Mouse (Mus musculus) heart, embryonic 10.5 days (tissue): ENCODE results near the gene Aatf. TPM values are rescaled to one million over a fixed set of nuclear protein-coding genes. Genes with fewer than 3 reads are reported as not detected.
A peak's percentile ranks its signal among the peaks of the same experiment; 100 is the strongest.

ENCODE experiments used
- DNase-seq: peaks from one replicate; pipeline ENCODE4 v3.0.0-alpha.2; 2017; ENCODE audit warnings: low spot score
- H3K27ac ChIP-seq: fragments of 300-500 bp; sonication (generic); 2 replicates; pipeline ENCODE4 v1.5.1; 2016; ENCODE audit warnings: mild to moderate bottlenecking
- H3K27me3 ChIP-seq: fragments of 300-500 bp; sonication (generic); 2 replicates; pipeline ENCODE4 v1.6.1; 2016; ENCODE audit warnings: mild to moderate bottlenecking; ENCODE audit not compliant: poor library complexity, insufficient read depth, severe bottlenecking
- H3K36me3 ChIP-seq: fragments of 300-500 bp; sonication (generic); 2 replicates; pipeline ENCODE4 v1.6.1; 2016; ENCODE audit warnings: mild to moderate bottlenecking, moderate library complexity
- H3K4me1 ChIP-seq: fragments of 300-500 bp; sonication (generic); 2 replicates; pipeline ENCODE4 v1.6.1; 2016; ENCODE audit warnings: mild to moderate bottlenecking
- H3K4me3 ChIP-seq: fragments of 300-500 bp; sonication (generic); 2 replicates; pipeline ENCODE4 v1.5.1; 2016; ENCODE audit warnings: mild to moderate bottlenecking, moderate library complexity
- H3K9me3 ChIP-seq: fragments of 300-500 bp; sonication (generic); 2 replicates; pipeline ENCODE4 v1.6.1; 2016; ENCODE audit warnings: mild to moderate bottlenecking, moderate library complexity
- WGBS: fragments of 180-500 bp; shearing (Covaris S2); methylation state at CpG from one replicate; pipeline ENCODE4 v1.1.7; 2016; 5-methylcytosine and 5-hydroxymethylcytosine counted together
- polyA plus RNA-seq: library from polyadenylated mRNA; unstranded; fragments of >200 nt; fragmentation: Nextera tagmentation; extraction: Ambion mirVana; gene quantifications from 2 replicates; pipeline ENCODE4 v1.2.1, GENCODE M21; 2016

Gene Aatf
- polyA plus RNA-seq, 1 experiment from 2014 or later = 45.3 TPM

DNA sequence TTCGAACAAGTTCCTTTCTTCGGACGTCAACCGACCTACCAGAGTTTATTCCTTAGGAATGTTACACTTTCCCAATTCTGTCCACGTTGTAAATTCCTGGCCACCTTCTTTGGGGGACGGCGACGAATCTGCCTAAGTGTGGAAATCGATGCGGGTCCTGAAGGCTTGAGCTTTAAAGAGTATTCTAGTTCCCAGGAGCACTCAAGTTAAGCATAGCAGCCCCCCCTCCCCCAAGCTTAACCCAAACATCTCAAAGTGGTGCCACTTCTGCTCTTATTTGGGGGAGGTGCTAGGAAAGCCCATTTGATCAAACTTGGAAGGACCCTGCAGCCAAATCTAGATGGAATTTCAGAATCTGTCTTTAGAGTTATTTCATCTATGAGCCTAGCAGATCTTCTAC lies 13.1 kb upstream of the Aatf start:
- H3K36me3 ChIP-seq = no peaks in the 10 kb centered on the region
- H3K9me3 ChIP-seq = no peaks in the 10 kb centered on the region
- H3K4me1 ChIP-seq = peaks cover 55% of the 10 kb centered on the region
- DNase-seq = no peak
- WGBS = under 1% methylated on average over 10 of the region's 10 CpGs
- H3K27me3 ChIP-seq = peaks cover 100% of the 10 kb centered on the region
- H3K4me3 ChIP-seq = peak overlapping the region; percentile 73
- H3K27ac ChIP-seq = no peak overlapping the region

DNA sequence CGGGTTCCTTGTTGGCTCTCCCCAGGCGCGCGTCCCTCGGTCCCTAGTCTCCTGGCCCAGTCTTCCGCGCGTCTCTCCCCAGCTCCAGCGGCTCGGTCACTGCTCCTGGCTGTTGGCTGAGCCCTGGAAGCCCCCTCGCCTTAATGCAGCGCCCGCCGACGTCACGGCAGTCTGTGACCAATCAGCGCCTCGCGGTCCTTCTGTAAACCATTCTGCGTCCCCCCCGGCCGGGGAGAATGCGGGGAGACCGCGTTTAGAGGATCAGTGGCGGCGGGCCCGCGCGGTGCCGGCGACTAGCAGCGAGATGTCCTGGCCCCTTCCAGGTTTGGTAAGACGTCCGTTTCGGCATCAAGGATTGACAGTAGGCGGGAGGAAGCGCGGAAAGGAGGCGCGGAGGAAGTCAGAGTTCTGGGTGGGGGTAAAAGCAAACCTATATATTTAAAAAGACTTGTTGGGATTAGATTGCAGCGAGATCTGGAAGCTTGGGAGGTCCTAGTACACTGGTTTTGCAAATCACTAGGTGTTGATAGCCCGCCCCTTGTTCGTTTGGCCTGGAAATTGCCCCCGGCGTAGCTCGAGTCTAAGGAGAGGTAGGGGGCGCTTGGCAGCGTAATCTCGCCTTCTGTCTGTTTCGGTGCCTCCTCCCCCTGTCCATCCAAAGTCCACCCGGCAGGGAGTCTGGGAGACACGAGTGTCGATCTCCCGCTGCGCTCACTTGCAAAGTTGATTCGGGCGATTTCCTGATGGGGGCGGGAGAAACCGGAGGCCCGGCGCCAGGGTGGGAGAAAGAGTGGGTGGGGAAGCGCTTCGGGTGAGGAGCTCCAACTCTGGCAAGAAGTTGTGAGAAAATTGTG lies 12.3 kb upstream of the Aatf start, which contains the start of gene Lhx1:
Gene Lhx1, minus strand, starts transcription at position 115 of the 854 bp plus-strand sequence.
- H3K36me3 ChIP-seq = no peaks in the 10 kb centered on the region
- peaks cover 100% of the 10 kb centered on the region for H3K27me3 ChIP-seq
- H3K9me3 ChIP-seq = no peaks in the 10 kb centered on the region
- WGBS = under 1% methylated on average over 64 of the region's 64 CpGs
- peak; percentile 87 for DNase-seq
- H3K4me1 ChIP-seq = peaks cover 55% of the 10 kb centered on the region
- H3K4me3 ChIP-seq = peak within 1 kb of the TSS; percentile 73
- H3K27ac ChIP-seq = 0 out of 2 replicates have a peak within 1 kb of the TSS, but pooled peaks have one; percentile 29

DNA sequence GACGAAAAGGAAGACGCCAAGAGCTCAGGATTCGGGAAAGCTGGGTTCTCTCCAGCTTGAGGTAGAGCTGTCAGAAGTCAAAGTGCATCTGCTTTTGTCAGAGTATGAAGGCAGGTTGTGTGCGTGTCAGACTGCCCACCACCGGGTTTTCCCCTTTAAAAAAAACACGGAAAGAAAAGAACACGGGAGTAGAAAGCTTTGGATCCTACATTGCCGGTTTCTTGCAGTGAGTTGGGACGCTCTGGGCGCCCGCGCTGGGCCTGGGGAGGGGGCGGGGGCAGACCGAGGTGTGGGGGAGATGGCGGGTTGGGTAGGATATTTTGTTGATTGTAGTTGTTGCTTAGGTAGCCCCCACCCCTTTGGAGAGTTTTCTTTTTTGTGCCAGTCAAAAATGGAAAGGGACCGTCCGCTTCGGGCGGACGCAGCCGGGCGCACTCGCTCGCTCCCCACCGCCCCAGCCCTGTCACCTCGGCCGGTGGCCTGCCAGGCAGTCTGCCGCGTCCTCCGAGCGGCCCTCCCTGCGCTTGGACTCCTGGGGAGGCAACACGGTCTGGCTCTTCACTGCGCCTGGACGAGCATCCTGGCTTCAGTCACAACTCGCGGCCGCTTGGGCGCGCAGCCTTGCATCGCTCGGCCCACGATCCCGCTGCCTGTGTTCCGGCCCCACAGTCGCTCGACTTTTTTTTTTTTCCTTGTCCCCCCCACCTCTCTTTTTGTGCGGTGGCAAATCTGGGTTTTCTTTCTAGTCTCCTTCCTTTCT lies 11.4 kb upstream of the Aatf start:
- no peaks in the 10 kb centered on the region for H3K36me3 ChIP-seq
- peak overlapping the region; percentile 73 for H3K4me3 ChIP-seq
- DNase-seq = peak; percentile 70
- peaks cover 100% of the 10 kb centered on the region for H3K27me3 ChIP-seq
- no peaks in the 10 kb centered on the region for H3K9me3 ChIP-seq
- peaks cover 61% of the 10 kb centered on the region for H3K4me1 ChIP-seq
- under 1% methylated on average over 47 of the region's 48 CpGs for WGBS
- no peak overlapping the region for H3K27ac ChIP-seq

DNA sequence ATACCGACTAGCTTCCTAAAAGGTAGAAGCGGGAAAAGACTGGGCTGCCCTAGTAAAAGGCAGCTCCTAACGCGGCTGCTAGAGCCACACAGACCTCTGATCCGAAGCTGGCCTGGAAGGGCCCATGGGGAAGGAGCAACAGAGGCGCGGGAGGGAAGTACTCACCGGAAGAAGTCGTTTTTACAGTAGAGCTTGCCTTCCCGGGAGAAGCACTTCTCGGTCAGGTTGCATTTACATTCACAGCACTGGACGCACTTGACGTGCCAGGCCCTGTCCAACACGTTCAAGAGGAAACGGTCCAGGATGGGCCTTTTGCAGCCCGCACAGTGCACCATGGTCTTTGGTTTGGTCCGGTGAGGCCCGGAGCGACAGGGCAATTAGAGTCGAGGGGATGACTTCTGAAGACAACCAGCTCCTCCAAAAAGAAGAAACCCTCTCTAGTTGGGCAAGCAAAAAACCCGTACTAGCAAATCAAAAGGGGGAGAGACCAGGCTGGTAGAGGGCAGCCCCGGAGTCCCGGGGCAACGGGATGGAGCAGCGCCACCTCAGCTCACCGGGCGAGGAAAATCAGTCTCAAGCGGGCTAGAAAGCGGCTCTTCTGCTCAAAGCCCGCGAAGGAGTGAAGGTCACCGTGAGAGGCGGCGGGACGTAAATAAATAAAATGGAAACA lies 10.7 kb upstream of the Aatf start:
- H3K36me3 ChIP-seq = no peaks in the 10 kb centered on the region
- H3K4me3 ChIP-seq = peak overlapping the region; percentile 73
- peaks cover 56% of the 10 kb centered on the region for H3K4me1 ChIP-seq
- DNase-seq = peak; percentile 74
- H3K27me3 ChIP-seq = peaks cover 100% of the 10 kb centered on the region
- under 1% methylated on average over 35 of the region's 35 CpGs for WGBS
- no peak overlapping the region for H3K27ac ChIP-seq
- H3K9me3 ChIP-seq = no peaks in the 10 kb centered on the region

DNA sequence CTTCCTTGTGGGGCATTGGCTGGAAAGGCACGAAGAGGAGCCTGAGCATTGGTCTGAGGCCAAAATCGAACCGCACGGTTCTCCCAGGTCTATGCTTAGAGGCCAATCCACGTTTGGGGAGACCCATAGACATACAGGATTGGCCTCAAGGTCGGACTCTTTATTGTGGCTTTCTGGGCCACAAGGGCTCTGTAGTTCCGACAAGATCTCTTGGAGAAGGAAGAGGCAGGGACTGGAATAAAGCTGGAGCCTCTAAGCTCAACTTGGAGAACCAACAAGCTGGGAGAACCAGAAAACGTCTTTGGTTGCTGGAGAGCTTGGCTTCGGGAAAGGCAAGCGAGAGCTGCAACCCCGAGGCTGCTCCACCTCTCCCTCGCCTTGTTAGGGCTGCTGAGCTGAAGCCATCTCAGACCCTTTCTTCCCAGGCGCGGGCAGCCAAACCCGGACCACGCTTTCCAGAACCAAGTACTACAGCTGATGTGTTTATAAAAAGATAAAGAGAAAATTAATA lies 10.1 kb upstream of the Aatf start:
- Histone ChIP-seq H3K27ac (no peak overlapping the region), H3K9me3 (no peaks in the 10 kb centered on the region), H3K4me3 (peak overlapping the region; percentile 73; the same call in 1 of the 2 replicates), H3K27me3 (peaks cover 100% of the 10 kb centered on the region), H3K4me1 (peaks cover 50% of the 10 kb centered on the region), H3K36me3 (no peaks in the 10 kb centered on the region)
- DNase-seq = peak; percentile 75
- under 1% methylated on average over 16 of the region's 16 CpGs for WGBS

DNA sequence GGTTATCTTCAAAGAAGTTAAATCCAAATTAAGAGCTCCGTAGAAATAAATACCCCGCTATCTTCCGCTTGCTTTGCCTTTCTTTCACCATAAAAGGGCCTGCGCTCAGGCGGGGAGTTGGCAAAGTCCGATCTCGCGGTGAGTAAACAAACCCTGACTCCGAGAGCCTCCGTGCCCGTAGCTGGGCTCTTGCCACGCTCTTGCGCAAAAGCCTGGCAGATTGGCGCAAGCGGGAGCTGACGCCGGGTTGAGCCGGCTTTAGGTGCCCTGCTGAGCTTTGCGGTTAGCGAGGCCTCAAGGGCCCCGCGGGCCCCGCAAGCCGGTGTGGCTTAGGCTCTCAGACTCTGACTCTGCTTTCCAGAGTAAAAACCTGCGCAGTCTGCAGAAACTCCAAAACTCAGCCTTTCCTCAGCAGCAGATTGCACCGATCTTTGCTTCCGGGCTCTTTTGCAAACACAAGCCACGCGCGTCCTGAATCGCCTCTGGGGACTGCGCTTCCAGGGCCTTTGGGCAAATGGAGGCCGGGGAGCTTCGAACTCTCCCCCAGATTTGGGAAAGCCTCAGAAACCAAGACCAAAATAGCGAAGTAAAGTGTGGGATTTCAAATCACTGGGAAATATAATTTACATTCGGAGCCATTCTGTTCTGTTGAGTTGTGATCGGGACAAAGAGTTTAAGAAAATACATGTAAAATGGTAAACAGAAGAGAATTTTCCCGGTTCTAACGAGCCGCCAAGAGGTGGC lies 9.4 kb upstream of the Aatf start:
- peak; percentile 73 for DNase-seq
- Histone ChIP-seq H3K36me3 (no peaks in the 10 kb centered on the region), H3K4me1 (peaks cover 50% of the 10 kb centered on the region)

GRCm38 (mm10) chr11:84521751-84522299 lies 8.5 kb upstream of the Aatf start:
- Histone ChIP-seq H3K36me3 (no peaks in the 10 kb centered on the region), H3K27ac (no peak overlapping the region), H3K4me1 (peaks cover 44% of the 10 kb centered on the region), H3K4me3 (no peak overlapping the region; the same call in 1 of the 2 replicates), H3K9me3 (no peaks in the 10 kb centered on the region), H3K27me3 (peaks cover 100% of the 10 kb centered on the region)
- DNase-seq = no peak
- 20% methylated on average over 24 of the region's 24 CpGs for WGBS

More for the DNA sequence above, 9.4 kb upstream of the Aatf start:
- H3K9me3 ChIP-seq = no peaks in the 10 kb centered on the region
- H3K4me3 ChIP-seq = peak overlapping the region; percentile 73
- no peak overlapping the region for H3K27ac ChIP-seq
- peaks cover 100% of the 10 kb centered on the region for H3K27me3 ChIP-seq
- 1% methylated on average over 40 of the region's 40 CpGs for WGBS

GRCm38 (mm10) chr11:84521071-84521390 lies 7.7 kb upstream of the Aatf start:
- Histone ChIP-seq H3K27ac (no peak overlapping the region), H3K4me3 (no peak overlapping the region), H3K27me3 (peaks cover 100% of the 10 kb centered on the region), H3K9me3 (no peaks in the 10 kb centered on the region), H3K36me3 (no peaks in the 10 kb centered on the region), H3K4me1 (peaks cover 38% of the 10 kb centered on the region)
- DNase-seq = no peak
- 52% methylated on average over 3 of the region's 3 CpGs for WGBS

DNA sequence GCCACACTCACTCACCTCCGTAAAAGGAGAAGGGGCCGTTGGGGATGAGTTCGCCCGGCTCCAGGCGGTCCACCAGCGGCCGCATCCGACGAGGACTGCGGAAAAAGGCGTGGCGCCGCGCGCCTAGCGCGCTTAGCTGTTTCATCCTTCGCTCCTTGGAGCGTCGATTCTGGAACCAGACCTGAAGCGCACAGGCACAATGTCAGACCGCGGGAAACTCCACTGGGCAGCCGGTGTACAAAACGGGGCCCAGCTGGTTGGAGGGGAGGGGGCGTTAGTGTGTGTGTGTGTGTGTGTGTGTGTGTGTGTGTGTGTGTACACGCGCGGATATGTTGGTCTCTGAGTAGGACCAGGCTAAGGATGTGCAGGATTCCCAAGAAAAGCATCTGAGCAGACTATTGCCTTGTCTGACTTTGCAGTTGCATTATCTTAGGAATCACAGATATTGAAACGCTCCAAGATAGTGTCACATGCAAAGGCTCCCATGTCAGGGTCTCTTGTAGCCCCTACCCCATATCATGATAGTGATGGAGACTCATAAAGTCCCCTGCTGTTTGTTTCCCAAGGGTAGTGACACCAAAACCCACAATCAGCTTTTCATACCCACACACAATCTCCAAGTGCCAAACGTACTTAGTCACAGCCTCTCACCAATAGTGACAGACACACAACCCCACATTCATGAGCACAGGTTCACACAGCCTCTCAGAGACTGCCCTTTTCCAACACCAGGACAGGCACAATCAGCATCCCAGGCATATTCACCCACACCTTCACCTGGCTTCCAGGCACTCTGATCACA lies 7.1 kb upstream of the Aatf start:
- Histone ChIP-seq H3K27ac (no peak overlapping the region), H3K9me3 (no peaks in the 10 kb centered on the region), H3K4me1 (peaks cover 32% of the 10 kb centered on the region), H3K4me3 (peak overlapping the region; percentile 44), H3K27me3 (peaks cover 100% of the 10 kb centered on the region), H3K36me3 (no peaks in the 10 kb centered on the region)
- 13% methylated on average over 31 of the region's 31 CpGs for WGBS
- no peak for DNase-seq

DNA sequence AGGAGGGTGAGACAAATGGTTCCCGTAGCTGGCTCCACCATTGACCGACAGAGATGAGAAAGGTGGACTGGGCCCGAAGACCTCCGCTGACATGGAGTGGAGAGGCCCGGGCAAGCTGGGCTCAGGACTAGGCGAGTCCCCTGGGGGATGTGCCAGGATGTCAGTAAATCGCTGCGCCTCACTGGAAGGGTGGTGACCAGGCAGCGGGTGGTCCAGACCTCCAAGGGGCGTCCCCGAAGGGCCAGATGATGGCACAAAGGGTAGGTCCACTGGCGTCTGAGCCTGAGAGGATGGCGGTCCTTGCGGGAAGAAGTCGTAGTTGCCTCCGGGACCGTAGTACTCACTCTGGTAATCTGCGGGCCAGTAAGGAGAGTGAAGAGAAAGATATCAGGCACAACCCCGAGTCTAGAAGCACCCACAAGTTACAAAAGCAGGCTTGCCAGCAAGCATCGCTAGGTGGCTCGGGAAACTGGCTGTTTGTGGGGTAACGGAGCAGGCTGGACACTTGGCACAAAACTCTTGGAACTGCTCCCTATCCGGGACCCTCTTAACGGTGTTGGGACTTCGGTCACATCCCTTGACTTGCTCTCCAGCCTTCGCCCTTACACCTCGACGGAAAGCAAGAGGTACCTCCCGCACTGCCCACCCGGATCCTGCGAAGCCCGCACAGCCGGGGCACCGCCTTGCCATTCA lies 6.4 kb upstream of the Aatf start:
- no peak overlapping the region for H3K27ac ChIP-seq
- H3K36me3 ChIP-seq = no peaks in the 10 kb centered on the region
- H3K27me3 ChIP-seq = peaks cover 100% of the 10 kb centered on the region
- no peak for DNase-seq
- 29% methylated on average over 34 of the region's 34 CpGs for WGBS
- H3K4me3 ChIP-seq = peak overlapping the region; percentile 44
- H3K4me1 ChIP-seq = peaks cover 25% of the 10 kb centered on the region
- no peaks in the 10 kb centered on the region for H3K9me3 ChIP-seq

DNA sequence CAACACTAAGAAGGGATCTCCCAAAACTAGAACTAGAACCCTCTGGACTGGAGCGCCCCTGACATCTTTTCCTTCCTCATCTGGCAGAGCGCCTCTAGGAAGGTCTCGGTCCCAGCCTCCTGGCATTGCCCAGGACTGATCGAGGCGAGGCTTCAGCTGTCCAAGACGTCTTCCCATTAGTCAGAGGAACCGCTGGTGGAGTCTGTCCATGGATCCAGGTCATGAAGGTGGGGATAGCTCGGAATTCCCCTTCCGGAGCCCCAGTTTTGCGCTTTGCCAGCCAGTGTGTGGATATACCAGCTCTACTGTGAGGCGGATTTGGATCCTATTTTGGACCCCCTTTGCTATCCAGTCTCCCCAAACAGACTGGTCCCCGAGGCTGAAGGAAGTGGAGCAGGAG lies 5.7 kb upstream of the Aatf start:
- no peaks in the 10 kb centered on the region for H3K36me3 ChIP-seq
- H3K4me3 ChIP-seq = no peak overlapping the region
- peaks cover 19% of the 10 kb centered on the region for H3K4me1 ChIP-seq
- DNase-seq = no peak
- H3K27ac ChIP-seq = no peak overlapping the region
- WGBS = 60% methylated on average over 12 of the region's 12 CpGs
- no peaks in the 10 kb centered on the region for H3K9me3 ChIP-seq
- H3K27me3 ChIP-seq = peaks cover 100% of the 10 kb centered on the region
